Mouse (Mus musculus): Measurements from ENCODE around the gene D430042O09Rik. TPM values are rescaled to one million over a fixed set of nuclear protein-coding genes. Genes with fewer than 3 reads are reported as not detected.

The D430042O09Rik gene
- polyA plus RNA-seq, 1 experiment from 2014 or later = 2.0 TPM

GRCm38 (mm10) chr7:125865234-125865633, 157.5 kb downstream of the D430042O09Rik start:
- H3K4me2 ChIP-seq (ENCODE audit: low read depth, low read length) = no peak overlapping the region
- ATAC-seq (ENCODE audit: low read depth) = no peak
- H3K27ac ChIP-seq (ENCODE audit: low read length) = no peak overlapping the region
- no peaks in the 10 kb centered on the region for H3K4me1 ChIP-seq (ENCODE audit: control insufficient read depth, low read depth, low read length)
- no peaks in the 10 kb centered on the region for H3K36me3 ChIP-seq (ENCODE audit: control insufficient read depth, insufficient read depth)
- WGBS (ENCODE audit: insufficient replicate concordance) = 61% methylated on average over 11 of the region's 11 CpGs
- H3K27me3 ChIP-seq (ENCODE audit: control insufficient read depth, insufficient read depth, low read depth, low read length) = no peaks in the 10 kb centered on the region
- H3K9me3 ChIP-seq (replicated peaks; ENCODE audit: control insufficient read depth, low read length) = no peaks in the 10 kb centered on the region
- no peak overlapping the region for H3K9ac ChIP-seq (ENCODE audit: low read depth, low read length)
- H3K4me3 ChIP-seq (ENCODE audit: low read depth, low read length) = no peak overlapping the region

GRCm38 (mm10) chr7:125868570-125868969, 160.9 kb downstream of the D430042O09Rik start:
- Histone ChIP-seq H3K9me3 (replicated peaks; ENCODE audit: control insufficient read depth, low read length) (no peaks in the 10 kb centered on the region), H3K4me2 (ENCODE audit: low read depth, low read length) (no peak overlapping the region), H3K4me1 (ENCODE audit: control insufficient read depth, low read depth, low read length) (no peaks in the 10 kb centered on the region), H3K36me3 (ENCODE audit: control insufficient read depth, insufficient read depth) (no peaks in the 10 kb centered on the region), H3K4me3 (ENCODE audit: low read depth, low read length) (no peak overlapping the region), H3K27ac (ENCODE audit: low read length) (no peak overlapping the region), H3K9ac (ENCODE audit: low read depth, low read length) (no peak overlapping the region), H3K27me3 (ENCODE audit: control insufficient read depth, insufficient read depth, low read depth, low read length) (no peaks in the 10 kb centered on the region)
- 68% methylated on average over 3 of the region's 3 CpGs for WGBS (ENCODE audit: insufficient replicate concordance)
- ATAC-seq (ENCODE audit: low read depth) = no peak

GRCm38 (mm10) chr7:125871404-125872201, 163.9 kb downstream of the D430042O09Rik start:
- Histone ChIP-seq H3K4me2 (ENCODE audit: low read depth, low read length) (no peak overlapping the region), H3K4me3 (ENCODE audit: low read depth, low read length) (no peak overlapping the region), H3K9me3 (replicated peaks; ENCODE audit: control insufficient read depth, low read length) (no peaks in the 10 kb centered on the region), H3K9ac (ENCODE audit: low read depth, low read length) (no peak overlapping the region), H3K4me1 (ENCODE audit: control insufficient read depth, low read depth, low read length) (no peaks in the 10 kb centered on the region), H3K27ac (ENCODE audit: low read length) (no peak overlapping the region), H3K36me3 (ENCODE audit: control insufficient read depth, insufficient read depth) (no peaks in the 10 kb centered on the region), H3K27me3 (ENCODE audit: control insufficient read depth, insufficient read depth, low read depth, low read length) (no peaks in the 10 kb centered on the region)
- 47% methylated on average over 12 of the region's 12 CpGs for WGBS (ENCODE audit: insufficient replicate concordance)
- ATAC-seq (ENCODE audit: low read depth) = no peak

- H3K27ac ChIP-seq (ENCODE audit: low read length) = no peak overlapping the region
These were observed 164.5 kb downstream of the D430042O09Rik start for GRCm38 (mm10) chr7:125872202-125872580.

GRCm38 (mm10) chr7:125872874-125873273, 165.2 kb downstream of the D430042O09Rik start:
- ATAC-seq (ENCODE audit: low read depth) = no peak
- no peaks in the 10 kb centered on the region for H3K36me3 ChIP-seq (ENCODE audit: control insufficient read depth, insufficient read depth)
- H3K9me3 ChIP-seq (replicated peaks; ENCODE audit: control insufficient read depth, low read length) = no peaks in the 10 kb centered on the region
- no peak overlapping the region for H3K4me2 ChIP-seq (ENCODE audit: low read depth, low read length)
- H3K4me3 ChIP-seq (ENCODE audit: low read depth, low read length) = no peak overlapping the region
- H3K27me3 ChIP-seq (ENCODE audit: control insufficient read depth, insufficient read depth, low read depth, low read length) = no peaks in the 10 kb centered on the region
- no peak overlapping the region for H3K9ac ChIP-seq (ENCODE audit: low read depth, low read length)
- H3K4me1 ChIP-seq (ENCODE audit: control insufficient read depth, low read depth, low read length) = no peaks in the 10 kb centered on the region
- WGBS (ENCODE audit: insufficient replicate concordance) = 54% methylated on average over 3 of the region's 3 CpGs
- no peak overlapping the region for H3K27ac ChIP-seq (ENCODE audit: low read length)

More at GRCm38 (mm10) chr7:125872202-125872580, 164.5 kb downstream of the D430042O09Rik start:
- WGBS (ENCODE audit: insufficient replicate concordance) = 54% methylated on average over 6 of the region's 6 CpGs
- Histone ChIP-seq H3K4me3 (ENCODE audit: low read depth, low read length) (no peak overlapping the region), H3K4me1 (ENCODE audit: control insufficient read depth, low read depth, low read length) (no peaks in the 10 kb centered on the region), H3K9ac (ENCODE audit: low read depth, low read length) (no peak overlapping the region), H3K27me3 (ENCODE audit: control insufficient read depth, insufficient read depth, low read depth, low read length) (no peaks in the 10 kb centered on the region), H3K9me3 (replicated peaks; ENCODE audit: control insufficient read depth, low read length) (no peaks in the 10 kb centered on the region), H3K4me2 (ENCODE audit: low read depth, low read length) (no peak overlapping the region), H3K36me3 (ENCODE audit: control insufficient read depth, insufficient read depth) (no peaks in the 10 kb centered on the region)
- no peak for ATAC-seq (ENCODE audit: low read depth)

DNA sequence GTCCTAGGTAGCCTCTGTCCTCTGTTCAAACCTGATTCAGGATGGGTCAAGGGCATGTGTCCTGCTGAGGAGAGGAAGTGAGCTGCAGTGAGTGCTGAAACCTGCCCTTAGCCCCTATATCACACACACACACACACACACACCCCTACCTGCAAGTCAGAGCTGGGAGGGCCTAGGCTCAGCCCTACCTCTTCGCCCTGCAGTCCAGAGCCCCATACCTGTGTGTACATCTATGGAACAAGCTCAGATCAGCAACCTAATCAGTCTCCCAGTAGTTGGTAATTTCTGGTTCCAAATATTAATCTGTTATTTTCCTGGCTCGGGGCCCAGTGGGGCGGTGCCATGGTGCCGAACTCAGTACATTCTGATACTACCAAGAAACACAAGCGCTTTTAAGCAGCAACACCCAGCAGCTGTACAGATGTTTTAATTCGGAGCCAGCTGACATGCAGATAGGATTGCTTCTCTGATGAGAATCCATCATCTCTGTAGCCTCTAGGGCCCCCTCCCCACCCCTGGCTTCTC, 166.3 kb downstream of the D430042O09Rik start:
- Histone ChIP-seq H3K27me3 (ENCODE audit: control insufficient read depth, insufficient read depth, low read depth, low read length) (no peaks in the 10 kb centered on the region), H3K4me2 (ENCODE audit: low read depth, low read length) (no peak overlapping the region), H3K4me3 (ENCODE audit: low read depth, low read length) (no peak overlapping the region), H3K9me3 (replicated peaks; ENCODE audit: control insufficient read depth, low read length) (no peaks in the 10 kb centered on the region), H3K36me3 (ENCODE audit: control insufficient read depth, insufficient read depth) (no peaks in the 10 kb centered on the region), H3K9ac (ENCODE audit: low read depth, low read length) (no peak overlapping the region), H3K27ac (ENCODE audit: low read length) (no peak overlapping the region), H3K4me1 (ENCODE audit: control insufficient read depth, low read depth, low read length) (no peaks in the 10 kb centered on the region)
- ATAC-seq (ENCODE audit: low read depth) = no peak
- WGBS (ENCODE audit: insufficient replicate concordance) = 76% methylated on average over 6 of the region's 6 CpGs

DNA sequence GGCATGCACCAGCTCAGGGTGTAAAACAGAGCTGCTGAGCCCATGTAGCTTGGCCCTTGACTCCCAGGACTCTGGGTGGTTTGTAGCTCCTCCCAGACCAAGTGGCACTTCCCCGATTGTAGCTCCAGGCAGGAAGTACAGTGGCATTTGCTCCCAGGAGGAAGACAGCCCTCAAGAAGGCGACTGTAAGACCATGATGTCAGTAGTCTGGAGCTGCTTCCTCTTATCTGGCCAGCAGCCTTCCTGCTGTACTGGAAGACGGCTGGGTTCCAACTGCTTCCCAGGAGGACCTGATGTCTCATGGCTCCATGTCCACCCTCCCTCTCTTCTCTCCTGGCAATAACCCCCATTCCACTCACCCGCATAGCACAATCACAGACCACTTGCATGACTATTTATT, 170.4 kb downstream of the D430042O09Rik start:
- no peaks in the 10 kb centered on the region for H3K4me1 ChIP-seq (ENCODE audit: control insufficient read depth, low read depth, low read length)
- H3K27ac ChIP-seq (ENCODE audit: low read length) = no peak overlapping the region
- no peak overlapping the region for H3K4me3 ChIP-seq (ENCODE audit: low read depth, low read length)
- no peak overlapping the region for H3K4me2 ChIP-seq (ENCODE audit: low read depth, low read length)
- no peak overlapping the region for H3K9ac ChIP-seq (ENCODE audit: low read depth, low read length)
- no peaks in the 10 kb centered on the region for H3K36me3 ChIP-seq (ENCODE audit: control insufficient read depth, insufficient read depth)
- no peaks in the 10 kb centered on the region for H3K9me3 ChIP-seq (replicated peaks; ENCODE audit: control insufficient read depth, low read length)
- no peaks in the 10 kb centered on the region for H3K27me3 ChIP-seq (ENCODE audit: control insufficient read depth, insufficient read depth, low read depth, low read length)
- WGBS (ENCODE audit: insufficient replicate concordance) = 21% methylated on average over 4 of the region's 4 CpGs
- no peak for ATAC-seq (ENCODE audit: low read depth)

GRCm38 (mm10) chr7:125883232-125883631, 175.5 kb downstream of the D430042O09Rik start:
- Histone ChIP-seq H3K4me2 (ENCODE audit: low read depth, low read length) (no peak overlapping the region), H3K9ac (ENCODE audit: low read depth, low read length) (no peak overlapping the region), H3K4me3 (ENCODE audit: low read depth, low read length) (no peak overlapping the region), H3K27me3 (ENCODE audit: control insufficient read depth, insufficient read depth, low read depth, low read length) (no peaks in the 10 kb centered on the region), H3K9me3 (replicated peaks; ENCODE audit: control insufficient read depth, low read length) (no peaks in the 10 kb centered on the region), H3K36me3 (ENCODE audit: control insufficient read depth, insufficient read depth) (no peaks in the 10 kb centered on the region), H3K4me1 (ENCODE audit: control insufficient read depth, low read depth, low read length) (no peaks in the 10 kb centered on the region), H3K27ac (ENCODE audit: low read length) (no peak overlapping the region)
- WGBS (ENCODE audit: insufficient replicate concordance) = 60% methylated on average over 2 of the region's 2 CpGs
- 0 out of 2 replicates have a peak, but pooled peaks have one; percentile 35 for ATAC-seq (ENCODE audit: low read depth)

DNA sequence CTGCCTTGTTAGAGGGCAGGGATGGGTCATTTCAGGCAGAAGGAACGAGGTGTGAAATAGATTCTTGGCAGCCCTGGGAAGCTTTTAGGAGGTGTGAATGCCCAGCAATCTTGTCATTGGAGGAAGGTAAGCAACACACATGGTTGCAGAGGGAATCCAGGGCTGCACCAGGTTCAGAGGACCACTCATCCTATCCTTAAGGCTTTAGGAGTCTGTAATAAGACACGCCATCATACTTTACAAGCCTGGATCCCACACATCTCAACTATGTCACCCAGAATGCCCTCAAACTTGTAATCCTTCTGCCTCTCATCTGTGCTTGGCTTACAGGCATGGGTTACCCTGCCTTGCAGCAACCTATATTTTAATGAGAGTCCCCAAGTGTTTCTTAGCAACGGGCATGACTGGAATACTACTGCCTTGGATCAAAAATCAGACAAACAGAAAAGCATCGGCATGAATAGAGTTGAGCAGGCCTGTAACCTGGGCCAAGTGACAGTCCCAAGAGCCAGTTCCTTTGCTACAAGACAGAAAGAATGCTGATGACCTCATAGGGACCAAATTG, 178.5 kb downstream of the D430042O09Rik start:
- Histone ChIP-seq H3K9me3 (replicated peaks; ENCODE audit: control insufficient read depth, low read length) (no peaks in the 10 kb centered on the region), H3K27me3 (ENCODE audit: control insufficient read depth, insufficient read depth, low read depth, low read length) (no peaks in the 10 kb centered on the region), H3K36me3 (ENCODE audit: control insufficient read depth, insufficient read depth) (no peaks in the 10 kb centered on the region), H3K9ac (ENCODE audit: low read depth, low read length) (no peak overlapping the region), H3K4me3 (ENCODE audit: low read depth, low read length) (no peak overlapping the region), H3K27ac (ENCODE audit: low read length) (no peak overlapping the region), H3K4me1 (ENCODE audit: control insufficient read depth, low read depth, low read length) (no peaks in the 10 kb centered on the region), H3K4me2 (ENCODE audit: low read depth, low read length) (no peak overlapping the region)
- 51% methylated on average over 4 of the region's 4 CpGs for WGBS (ENCODE audit: insufficient replicate concordance)
- no peak for ATAC-seq (ENCODE audit: low read depth)
